Mouse (Mus musculus) cerebellum, adult 18-20 months (tissue): ENCODE results near the gene Klhl32.
"Not testable (repeated sequence)": the region's sequence is repeated elsewhere in the genome, so short reads cannot be mapped to it uniquely, and the experiment has no call there.

Source experiments
- DNase-seq, 2 experiments: peaks; one replicate each; pipeline ENCODE4 v3.0.0; 2021

The Klhl32 gene

DNA sequence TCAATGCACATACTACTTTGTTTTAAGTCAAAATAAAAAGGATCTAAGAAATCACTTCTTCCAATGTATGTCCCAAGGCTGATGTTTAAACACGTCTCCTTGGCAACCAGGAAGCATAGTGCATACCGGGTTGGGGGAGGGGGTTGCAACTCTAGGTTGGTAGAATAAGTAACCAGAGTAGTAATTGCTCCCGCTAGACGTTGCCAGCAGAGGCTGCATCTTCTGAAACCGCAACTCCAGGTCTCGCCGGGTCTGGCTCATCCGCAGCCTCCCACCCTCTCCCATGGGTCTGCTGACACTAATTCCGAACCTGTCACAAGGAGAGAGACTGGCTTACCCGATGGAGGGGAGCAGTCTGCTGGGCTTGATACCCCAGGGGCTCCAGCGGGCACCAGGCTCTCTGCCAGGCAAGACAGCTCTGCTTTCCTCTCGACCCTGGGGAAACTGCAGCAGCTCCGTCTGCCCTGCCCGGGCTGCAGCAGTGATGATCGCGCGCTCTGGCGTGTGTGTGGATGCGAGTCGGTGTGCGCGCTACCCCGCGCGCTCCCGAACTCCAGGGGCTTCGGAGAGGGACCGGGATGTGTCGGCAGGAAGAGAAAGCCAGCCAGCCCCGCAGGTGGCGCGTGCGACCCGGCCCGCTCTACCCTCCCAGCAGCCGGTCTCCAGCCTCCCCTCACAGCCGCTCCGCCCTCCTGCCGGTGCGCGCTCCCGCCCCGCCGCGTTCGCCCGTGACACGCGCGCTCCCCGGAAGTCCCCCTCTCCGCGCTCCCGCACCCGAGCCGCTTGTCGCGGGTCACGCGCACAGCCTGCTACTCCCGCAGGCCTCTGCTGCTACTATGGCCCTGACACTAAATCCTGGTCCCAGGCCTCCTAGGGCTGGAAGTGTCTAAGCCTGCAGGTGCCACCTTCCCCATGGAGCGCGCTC is at the start of gene Klhl32:
TSS of gene Klhl32 (minus strand) at position 724 of the 925 bp plus-strand sequence.
- DNase-seq = peak; percentile 86 to 93

DNA sequence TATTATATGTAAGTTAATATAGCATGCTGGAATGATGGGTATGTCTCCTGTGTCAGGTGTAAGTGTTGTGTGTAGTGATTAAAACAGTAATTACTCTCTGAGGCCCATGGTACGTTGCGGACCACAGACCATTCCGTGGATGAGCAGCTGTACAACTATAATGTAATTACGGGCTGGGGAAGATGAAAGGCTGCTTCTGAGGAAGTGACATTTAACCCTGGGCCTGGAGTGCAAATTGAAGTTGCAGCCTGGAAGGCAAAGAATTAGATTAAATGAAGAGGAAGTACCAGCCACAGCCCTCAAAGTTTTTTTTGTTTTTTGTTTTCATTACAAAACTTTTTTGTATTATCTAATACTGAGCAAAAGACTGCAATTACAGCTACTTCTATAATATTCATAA is 48.2 kb upstream of the Klhl32 start:
- DNase-seq = no peak

DNA sequence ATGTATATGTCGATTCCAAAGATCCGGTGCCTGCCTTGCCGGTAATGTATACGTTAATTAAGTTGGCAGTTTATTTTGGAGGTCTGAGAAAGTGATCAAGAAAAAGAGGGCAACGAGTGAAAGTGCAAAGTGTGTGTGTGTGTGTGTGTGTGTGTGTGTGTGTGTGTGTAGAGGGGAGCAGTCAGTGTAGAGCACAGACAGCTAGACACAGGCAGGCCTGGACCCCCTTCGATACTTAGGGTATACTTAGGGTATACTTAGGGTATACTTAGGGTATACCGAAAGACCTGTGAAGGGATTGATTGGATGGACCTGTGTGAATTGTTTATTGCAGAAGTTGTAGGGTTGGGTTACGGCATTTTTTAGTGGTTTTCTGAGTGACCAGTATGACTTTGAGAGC is 47.7 kb upstream of the Klhl32 start:
- DNase-seq = no peak

DNA sequence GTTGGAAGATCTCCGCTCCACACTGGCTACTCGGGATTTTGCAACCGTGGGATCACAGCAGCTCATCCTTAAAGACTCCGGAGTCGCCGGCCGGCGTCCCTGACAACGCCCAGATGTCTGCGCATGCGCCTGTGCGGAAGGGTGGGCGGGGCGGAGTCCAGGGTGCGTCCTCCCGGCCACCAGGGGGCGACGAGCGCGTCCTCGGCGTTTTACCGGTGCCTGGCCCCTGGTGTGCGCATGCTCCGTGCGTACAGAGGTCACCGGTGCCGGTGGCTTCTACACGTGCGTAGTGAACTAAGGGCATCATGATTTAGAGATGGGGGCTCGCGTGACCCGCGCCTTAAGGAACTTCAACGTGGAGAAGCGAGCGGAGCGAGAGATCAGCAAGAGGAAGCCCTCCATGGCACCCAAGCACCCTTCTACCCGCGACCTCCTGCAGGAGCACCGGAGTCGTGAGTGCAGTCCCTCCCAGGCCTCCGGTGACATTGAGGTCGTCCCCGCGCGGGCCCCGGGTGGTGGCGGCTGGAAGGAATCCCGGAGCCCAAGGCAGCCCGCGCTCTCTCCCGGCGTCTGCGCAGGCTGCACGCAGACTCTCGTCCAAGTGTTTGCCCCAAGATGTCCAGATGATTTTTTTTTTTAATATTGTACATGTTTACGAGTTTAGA is 47.1 kb upstream of the Klhl32 start, which contains the start of gene Ndufaf4:
TSS of gene Ndufaf4 (plus strand) at position 233 of the 665 bp plus-strand sequence.
- peak; percentile 93 to 100 for DNase-seq

GRCm38 (mm10) chr4:24897351-24897750 is 46.4 kb upstream of the Klhl32 start:
- no peak for DNase-seq

- DNase-seq = peak; percentile 41 to 52
Measured at GRCm38 (mm10) chr4:24896829-24897228, 45.9 kb upstream of the Klhl32 start.

GRCm38 (mm10) chr4:24894625-24895024 is 43.7 kb upstream of the Klhl32 start:
- no peak for DNase-seq

GRCm38 (mm10) chr4:24892293-24892692 is 41.4 kb upstream of the Klhl32 start:
- DNase-seq = not testable (repeated sequence)

DNA sequence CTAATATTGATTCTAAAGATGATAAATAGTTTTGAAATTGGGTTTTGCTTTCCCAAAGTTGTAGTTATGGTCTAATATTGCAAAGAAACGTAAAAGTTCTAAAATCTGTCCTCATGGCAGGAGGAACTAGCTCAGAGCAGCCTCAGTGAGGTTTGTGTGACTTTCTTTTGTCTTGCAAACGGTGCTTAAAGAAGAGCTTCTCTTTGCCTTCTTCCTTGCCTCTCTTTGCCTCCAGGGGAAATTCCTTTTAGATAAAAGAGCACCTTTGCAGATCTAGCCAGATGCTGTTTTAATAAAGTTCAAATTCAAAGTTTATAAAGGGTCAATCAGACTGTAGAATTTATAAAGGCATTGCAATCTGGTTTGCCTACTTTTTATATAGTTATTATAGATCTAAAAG is 38.5 kb upstream of the Klhl32 start:
- not testable (repeated sequence) for DNase-seq

GRCm38 (mm10) chr4:24869230-24869629 is 18.3 kb upstream of the Klhl32 start:
- no peak for DNase-seq

DNA sequence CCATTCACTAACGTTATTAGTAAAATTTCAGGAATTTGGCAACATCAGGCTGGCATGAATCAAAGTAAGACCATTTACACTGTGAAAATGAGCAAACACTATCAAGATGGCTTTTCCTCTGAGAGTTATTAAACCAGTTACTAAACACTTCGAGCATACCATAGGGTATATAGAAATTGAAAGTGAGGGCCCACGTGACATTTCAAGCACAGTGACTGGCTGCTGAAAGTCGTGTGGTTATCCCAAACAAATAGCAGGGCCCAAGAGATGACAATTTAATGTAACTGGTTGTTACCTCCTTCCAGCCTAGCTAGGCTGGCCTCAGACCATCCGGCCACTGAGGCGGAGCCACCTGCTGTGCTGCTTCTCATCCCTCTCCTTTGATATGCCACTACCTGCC is 14.8 kb upstream of the Klhl32 start:
- DNase-seq = no peak

GRCm38 (mm10) chr4:24847406-24847805 is 3.5 kb downstream of the Klhl32 start:
- no peak for DNase-seq

DNA sequence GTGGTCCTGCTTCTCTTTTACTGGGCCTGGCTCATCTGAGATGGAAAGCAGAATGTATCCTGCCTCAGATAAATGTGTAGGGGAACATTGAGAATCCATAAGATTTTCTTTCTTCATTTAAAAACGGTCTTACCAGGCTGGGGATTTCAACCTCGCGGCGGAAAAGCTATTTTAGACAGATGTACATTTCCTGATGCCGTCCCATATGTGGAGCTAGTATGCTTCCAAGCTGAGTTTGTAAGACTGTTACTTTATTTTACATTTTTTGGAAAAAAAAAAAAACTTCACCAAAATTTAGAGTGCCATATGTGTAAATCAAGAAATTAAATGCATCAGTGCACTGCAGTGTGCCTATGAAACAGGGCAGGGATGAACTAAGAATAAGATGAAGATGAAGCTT is 5.4 kb downstream of the Klhl32 start:
- DNase-seq = no peak

GRCm38 (mm10) chr4:24838567-24838966 is 12.4 kb downstream of the Klhl32 start:
- no peak for DNase-seq

- DNase-seq = peak in 1 of 2 experiments; percentile 39
Measured at GRCm38 (mm10) chr4:24835555-24835954, 15.4 kb downstream of the Klhl32 start.

GRCm38 (mm10) chr4:24808316-24808715 is 42.6 kb downstream of the Klhl32 start:
- no peak for DNase-seq

DNA sequence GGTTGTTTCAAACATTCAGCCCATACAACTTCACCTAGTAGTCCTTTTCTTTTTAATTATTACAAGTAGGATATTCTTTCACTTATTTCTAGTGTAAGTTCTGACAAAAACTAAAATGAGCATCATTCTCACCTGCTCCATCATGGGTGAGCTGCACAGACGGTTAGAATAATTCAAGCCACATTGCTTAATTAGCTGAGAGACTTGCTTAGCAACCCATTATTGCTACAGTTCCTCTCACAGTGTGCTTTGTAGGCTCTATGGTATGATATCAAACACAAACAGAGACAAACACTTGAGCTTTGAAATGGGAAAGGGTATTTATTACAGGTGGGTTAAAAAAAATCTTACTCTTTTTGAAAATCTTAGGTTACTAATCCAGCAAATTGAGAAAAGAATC is 49.0 kb downstream of the Klhl32 start:
- DNase-seq = no peak

DNA sequence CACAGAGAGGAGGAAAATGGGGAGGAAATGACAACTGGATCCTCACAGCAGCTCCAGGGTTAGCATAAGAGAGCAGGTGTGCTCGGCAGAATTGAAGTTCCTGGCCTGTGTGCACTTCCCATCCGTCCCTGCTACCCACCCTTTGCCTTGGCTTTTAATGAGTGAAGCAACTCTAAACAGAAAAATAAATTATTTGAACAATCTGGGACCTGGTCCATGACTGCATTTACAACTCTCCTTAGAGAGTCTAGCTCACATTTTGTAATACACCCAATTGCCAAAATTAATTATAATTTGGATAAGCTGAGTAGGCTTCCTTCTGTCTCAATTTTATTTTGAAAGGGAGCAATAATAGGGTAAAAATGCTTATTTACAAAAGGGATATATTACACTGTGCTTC is 49.6 kb downstream of the Klhl32 start:
- DNase-seq = no peak

DNA sequence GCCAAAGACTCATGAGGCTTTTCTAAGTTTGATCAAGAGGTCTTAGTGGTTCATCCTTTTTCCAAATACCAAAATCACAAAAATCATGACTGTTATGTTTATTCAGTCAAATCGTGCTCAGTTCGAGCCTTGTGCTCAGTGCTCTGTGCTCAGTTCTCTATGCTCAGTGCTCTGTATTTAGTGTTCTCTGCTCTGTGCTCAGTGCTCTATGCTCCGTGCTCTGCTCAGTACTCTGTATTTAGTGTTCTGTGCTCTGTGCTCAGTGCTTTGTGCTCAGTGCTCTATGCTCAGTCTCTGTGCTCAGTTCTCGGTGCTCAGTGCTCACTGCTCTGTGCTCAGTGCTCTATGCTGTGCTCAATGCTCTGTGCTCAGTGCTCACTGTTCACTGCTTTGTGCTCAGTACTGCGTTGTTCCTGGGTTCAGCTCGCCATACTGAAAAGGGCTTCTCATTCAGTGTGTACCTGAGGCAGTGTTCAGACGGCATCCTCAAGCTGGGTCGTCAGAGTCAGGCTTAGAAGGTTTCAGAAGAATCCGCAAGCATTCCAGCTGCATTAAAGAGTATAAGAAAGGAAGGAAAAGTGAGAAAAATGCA is 50.5 kb downstream of the Klhl32 start:
- DNase-seq = no peak

- DNase-seq = no peak
Measured at GRCm38 (mm10) chr4:24799037-24799436, 51.9 kb downstream of the Klhl32 start.

DNA sequence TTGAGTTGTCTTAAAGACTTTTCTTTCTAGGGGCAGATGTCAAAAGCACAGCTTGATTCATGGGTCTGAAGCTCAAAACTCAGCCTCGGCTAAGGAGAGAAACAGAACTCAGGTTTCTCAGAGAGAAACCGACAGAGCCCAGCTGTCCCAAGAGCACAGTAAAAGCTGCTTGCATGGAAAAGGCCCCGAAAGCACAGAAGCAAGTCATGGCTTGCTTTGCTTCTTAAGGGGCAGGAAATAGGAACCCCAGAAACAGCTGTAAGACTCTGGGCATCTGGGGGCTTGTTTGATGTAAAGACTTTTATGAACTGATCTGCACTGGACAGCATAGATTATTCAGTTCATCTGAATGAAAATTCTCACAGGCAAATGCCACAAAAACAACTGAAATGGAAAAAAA is 53.1 kb downstream of the Klhl32 start:
- DNase-seq = no peak

DNA sequence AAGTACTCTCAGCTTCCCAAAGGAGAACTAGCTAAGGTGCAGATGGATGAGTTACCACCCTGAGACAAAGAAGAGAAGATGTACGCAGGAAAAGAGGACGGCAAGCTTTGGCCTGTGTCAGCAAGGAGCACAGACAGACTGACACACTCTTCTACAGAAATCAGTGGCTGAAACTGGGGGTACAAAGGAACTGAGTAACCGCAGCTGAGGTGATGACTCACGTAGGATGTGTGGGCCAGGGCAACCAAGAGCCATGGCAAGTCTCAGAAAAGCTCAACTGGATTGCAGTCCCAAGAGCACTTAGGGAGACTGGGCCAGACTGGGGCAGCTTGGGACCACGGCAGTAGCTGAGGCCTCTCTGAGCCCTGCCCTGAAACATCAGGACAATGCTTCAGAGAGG is 53.6 kb downstream of the Klhl32 start:
- no peak for DNase-seq

GRCm38 (mm10) chr4:24796229-24796628 is 54.7 kb downstream of the Klhl32 start:
- peak; percentile 79 to 83 for DNase-seq

GRCm38 (mm10) chr4:24795180-24795579 is 55.7 kb downstream of the Klhl32 start:
- DNase-seq = no peak
